Mouse (Mus musculus) T-helper 17 cell (primary cell): ENCODE measurements around the gene Gtdc1.

ENCODE experiments used
- in situ Hi-C, 2 experiments: fragments of 300-600 bp; cut with MboI, MseI; formaldehyde crosslinking; loops; 1 replicate in 1 of 2; 2 replicates in 1 of 2; pipeline ENCODE4 v1.15.1; 2025; ENCODE audit warnings: high pct_unique_total_duplicates in 2 of 2

Gene Gtdc1

DNA sequence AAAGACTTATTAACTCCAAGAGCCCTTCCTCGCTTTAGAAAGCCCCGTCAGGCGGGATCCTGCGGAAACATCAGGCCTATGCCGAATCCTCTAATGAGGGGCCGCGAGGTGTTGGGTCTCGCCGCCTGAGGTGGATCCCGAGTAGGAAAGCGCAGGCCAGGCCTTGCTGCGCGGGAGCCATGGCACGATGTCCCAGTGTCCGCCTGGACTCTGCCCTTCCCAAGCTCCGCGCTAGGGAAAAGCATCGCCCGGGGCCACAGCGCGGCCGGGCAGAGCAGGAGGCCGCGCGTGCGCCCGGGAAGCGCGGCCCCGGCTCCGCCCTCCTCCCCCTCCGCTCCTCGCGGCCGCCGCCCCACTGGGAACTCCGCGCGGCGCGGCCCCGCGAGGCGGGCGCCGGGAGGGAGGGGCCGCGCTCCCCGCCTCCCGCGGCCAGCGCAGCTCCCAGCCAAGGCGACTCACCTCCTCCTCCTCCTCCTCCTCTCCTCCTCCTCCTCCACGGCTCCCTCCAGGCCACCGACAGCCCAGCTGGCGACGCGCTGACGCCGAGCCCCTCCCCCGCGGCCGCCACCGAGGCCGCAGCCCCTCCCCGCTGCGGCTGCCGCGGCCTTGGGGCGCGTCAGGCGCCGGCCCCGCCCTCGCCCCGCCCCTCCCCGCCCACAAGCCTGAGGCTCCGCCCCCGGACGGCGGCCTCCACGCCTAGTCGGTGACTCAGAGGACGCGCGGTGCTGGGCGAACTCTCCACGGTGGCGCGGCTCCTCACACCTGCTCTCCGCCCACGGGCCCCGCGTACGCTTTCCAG lies 575 bp downstream of the Gtdc1 start:
- in situ Hi-C loops = loop anchor here in 1 of 2 experiments (5.0 to 10.0 kb wide), 2 partner anchors 45 to 188 kb away; partner anchors contain the start of gene Zeb2

DNA sequence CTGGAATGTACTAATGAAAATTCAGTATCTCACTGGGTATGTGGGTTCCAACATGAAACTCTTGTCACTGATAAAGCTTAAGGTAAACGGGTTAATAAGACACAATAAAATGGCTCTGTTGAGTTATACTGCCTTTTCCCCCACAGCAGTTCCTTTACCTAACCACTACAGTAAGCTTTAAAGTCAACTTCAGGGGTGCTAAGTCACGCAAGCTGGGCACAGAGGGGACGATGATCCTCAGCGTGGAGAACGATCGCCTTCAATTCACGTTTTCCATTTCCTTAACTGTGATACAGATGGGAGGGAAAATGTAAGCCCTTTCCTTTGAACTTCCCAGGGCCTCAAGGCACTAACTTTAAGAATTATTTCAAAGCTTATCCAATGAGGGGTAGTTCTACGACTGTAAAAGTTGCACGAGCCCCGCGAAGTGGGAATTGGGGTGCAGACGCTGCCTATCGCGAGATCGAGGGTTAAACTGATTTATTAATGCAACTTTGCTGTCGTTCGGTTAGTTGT lies 1.2 kb downstream of the Gtdc1 start:
- in situ Hi-C loops = loop anchor here in 1 of 2 experiments (5.0 to 10.0 kb wide), 2 partner anchors 44 to 189 kb away; partner anchors contain the start of gene Zeb2

DNA sequence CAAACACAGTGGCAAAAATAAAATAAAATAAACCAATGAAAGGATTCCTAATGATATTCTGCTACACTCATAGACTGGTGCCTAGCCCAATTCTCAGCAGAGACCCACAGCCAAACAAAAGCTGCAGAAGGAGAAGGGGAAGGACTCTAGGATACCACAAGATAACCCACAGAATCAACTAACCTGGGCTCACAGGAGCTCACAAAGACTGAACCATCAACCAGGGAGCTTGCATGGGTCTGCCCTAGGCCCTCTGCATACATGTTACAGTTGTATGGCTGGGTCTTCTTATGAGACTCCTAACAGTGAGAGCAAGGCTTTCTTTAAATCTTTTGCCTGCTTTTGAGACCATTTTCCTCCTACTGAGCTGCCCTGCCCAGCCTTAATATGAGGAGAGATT lies 2.8 kb downstream of the Gtdc1 start:
- in situ Hi-C loops = loop anchor here (5.0 to 10.0 kb wide), 3 partner anchors 37 to 190 kb away; partner anchors contain the start of gene Zeb2 (in 1 of the 2)

DNA sequence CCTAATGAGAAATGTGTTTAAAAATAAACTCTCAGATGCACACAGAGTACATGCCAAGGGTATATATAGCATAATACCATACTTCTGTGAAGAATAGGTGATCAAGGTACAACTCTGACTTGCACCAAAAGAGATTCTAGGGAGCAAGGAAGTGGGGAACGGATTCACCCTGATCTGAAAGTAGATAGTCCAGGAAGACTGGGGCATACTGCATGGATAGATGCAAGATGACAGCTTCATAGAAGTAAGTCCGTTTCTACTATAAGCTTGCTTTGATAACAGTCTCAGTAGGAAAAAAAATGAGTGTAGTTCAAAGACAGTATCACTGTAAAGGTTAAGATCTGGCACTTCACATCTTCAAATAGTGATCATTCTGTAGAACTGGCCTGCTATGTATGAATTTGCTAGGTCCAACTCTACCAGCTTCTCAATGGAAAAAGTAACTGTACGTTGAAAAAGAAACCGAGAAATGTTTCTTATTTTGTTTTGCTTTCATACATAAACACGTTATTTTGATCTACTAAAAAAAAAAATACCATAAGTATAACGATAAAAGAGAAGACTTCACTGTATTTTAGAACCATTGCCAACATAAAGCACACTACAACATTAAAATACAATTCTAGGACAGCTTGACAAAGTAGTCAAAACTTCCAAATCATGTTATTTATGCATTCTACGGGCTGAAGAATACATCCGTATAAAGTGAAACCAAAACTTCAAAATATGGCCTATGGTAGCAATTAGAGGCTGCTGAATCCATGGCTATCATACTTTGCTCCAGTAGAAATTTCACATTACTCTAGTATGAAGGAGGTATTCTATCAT lies 4.2 kb downstream of the Gtdc1 start:
- in situ Hi-C loops = loop anchor here (5.0 to 10.0 kb wide), 2 partner anchors 36 to 192 kb away; partner anchors contain the start of gene Zeb2 (in 1 of the 2)

DNA sequence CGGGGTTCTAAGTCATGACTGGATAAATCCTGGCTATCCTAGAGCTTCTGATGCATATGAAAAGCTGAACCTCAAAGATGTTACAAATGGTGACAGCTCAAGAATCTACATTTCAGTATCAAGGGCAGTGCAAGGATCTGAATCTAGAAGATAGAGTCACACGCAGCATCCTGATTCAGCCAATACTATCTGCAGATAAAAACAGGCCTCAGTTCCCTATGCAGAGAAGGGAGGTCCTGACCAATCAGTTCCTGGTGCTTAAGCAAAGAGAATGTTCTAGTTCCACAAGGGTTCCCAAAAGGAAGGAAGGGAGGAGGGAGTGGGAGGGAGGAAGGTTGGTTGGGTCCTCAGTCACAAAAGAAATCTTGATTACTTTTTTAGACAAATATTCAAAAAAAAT lies 5.0 kb downstream of the Gtdc1 start:
- in situ Hi-C loops = loop anchor here (5.0 to 10.0 kb wide), 2 partner anchors 35 to 192 kb away; partner anchors contain the start of gene Zeb2 (in 1 of the 2)

DNA sequence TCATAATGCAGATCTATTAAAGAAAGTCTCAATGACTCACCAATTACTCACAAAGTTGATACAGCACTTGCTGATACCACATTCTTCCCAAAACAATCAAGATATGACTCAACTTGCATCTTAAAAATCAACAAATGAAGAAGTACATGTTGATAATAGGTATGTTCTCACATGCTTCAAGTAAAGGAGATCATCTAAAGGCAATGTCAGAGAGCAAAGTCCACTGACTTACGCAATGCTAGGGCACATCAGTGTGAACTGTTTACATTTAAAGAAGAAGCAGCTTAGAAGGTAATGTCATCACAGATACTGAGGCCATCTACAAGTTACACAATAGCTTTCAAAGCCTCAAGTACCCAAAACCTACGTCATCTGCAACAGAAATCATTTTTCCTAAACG lies 7.0 kb downstream of the Gtdc1 start:
- in situ Hi-C loops = loop anchor here (5.0 to 10.0 kb wide), 2 partner anchors 33 to 194 kb away; partner anchors contain the start of gene Zeb2 (in 1 of the 2)

DNA sequence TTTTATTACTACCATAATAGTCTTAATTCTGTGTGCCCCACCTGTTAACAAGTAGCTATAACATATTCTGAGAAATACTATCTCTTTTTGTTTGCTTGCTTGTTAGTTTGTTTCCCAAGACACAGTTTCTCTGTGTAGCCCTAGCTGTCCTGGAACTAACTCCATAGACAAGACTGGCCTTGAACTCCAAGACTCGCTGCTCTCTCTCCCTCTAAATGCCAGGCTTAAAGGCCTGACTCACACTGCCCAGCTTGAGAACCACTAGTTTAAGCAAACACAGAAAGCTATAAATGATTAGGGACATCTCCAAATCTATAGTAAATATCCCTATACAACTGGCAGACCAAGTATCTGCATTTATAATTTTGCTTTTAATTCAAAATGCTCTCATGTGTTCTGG lies 8.1 kb downstream of the Gtdc1 start:
- in situ Hi-C loops = no loop called here

DNA sequence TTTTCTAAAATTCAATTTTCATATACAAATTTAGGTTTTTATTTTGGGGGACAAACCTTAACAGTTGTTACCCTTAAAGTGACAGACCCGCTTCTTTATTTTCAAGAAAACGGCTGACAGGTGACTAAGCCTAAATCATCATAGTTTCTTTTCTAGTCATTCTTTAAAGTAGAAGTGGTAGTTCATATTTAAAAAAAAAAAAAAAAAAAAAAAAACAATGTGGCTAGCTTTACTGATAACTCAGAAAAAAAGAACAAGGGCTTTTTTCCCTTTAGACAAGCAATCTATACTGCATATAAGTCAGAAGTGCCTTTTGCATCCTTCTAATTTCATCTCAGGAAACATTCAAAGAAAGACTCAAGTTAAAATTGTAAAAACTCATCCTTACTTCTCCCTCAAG lies 8.7 kb downstream of the Gtdc1 start:
- in situ Hi-C loops = no loop called here

DNA sequence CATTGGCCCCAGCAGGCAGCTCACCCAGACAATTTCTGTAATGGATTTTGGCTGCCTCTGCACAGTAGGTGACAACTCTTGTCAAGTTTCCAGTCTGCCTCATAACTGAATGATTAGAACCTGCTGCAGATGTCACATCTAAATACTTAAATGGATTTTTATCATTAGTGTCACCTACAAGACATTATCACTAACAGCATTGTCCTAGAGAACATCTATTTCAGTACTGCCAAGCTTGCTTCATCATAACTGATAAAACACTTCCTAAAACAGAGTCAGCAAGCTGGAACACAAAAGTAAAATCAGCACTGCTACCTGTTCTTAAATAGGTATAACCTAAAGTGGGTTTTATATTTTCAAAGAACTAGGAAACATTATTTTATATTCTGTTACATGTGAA lies 11.2 kb downstream of the Gtdc1 start:
- in situ Hi-C loops = no loop called here

DNA sequence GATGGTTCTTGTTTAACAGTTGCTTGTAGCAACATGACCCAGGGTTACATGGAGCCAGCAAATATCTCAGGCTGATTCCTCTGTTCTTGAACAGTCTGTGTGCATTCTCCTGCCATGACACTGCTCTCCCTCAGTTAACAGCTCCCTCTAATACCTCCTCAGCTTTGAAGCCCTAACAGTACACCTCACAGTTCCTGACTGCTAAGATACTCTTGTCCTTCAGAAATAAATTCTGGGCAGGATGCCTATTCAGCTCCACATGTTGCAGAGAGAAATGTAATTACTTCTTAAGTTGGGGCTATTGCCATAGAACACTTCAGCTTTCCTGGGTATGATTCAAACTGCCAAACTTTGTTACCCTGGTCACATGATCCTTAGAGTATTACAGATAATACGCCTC lies 29.7 kb downstream of the Gtdc1 start:
- in situ Hi-C loops = no loop called here

DNA sequence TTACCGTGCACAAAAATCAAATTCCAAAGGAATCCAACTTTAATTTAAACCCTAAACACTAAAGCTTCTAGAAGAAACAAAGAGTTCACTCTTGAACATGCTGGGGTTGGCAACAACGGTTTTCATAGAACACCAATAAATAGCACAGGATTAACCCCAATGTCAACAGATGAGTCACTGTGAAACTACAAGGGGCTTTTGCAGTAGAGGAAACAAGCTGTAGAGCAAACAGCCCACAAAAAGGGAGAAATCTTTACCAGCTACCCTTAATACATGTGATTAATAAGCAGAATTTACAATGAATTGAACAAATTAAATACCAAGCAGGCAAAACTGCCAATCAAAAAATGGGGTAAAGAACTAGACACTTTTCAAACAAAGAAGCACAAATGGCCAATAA lies 53.7 kb downstream of the Gtdc1 start:
- in situ Hi-C loops = no loop called here

DNA sequence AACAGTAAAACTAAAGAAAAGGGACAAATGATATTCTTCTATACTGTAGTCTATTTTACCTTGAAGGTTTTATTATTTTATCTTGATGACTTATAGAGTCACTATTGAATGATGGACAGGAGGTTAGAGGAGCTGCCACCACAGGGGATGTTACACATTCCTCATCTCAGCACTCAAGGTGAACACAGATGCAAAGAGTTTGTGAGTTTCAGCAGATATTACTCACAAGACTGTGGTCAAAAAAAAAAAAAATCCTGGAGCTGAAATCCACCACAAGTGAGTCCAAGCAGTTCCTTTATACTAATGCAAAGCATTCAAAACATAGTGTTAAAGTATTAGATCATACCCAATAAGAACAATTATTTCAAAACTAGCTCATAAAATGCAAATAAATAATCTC lies 62.7 kb downstream of the Gtdc1 start:
- in situ Hi-C loops = no loop called here

DNA sequence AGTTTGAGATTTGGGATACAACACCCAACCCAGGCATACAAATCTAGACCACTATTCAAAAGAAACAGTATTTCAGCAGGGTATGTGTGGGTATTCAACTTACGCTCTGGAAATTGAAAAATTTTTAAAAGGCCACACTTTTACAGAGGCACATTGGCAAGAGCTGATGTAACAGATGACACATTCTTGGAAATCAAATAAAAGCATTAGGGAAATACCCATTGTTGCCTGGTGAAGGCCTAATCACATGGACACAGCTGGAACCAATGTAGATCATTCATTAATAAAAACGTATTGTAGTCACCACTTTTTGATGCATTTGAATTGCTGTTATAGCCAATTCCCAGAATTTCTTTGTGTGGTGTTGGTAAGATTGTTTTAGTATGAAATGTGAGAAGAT lies 73.0 kb downstream of the Gtdc1 start:
- in situ Hi-C loops = no loop called here

DNA sequence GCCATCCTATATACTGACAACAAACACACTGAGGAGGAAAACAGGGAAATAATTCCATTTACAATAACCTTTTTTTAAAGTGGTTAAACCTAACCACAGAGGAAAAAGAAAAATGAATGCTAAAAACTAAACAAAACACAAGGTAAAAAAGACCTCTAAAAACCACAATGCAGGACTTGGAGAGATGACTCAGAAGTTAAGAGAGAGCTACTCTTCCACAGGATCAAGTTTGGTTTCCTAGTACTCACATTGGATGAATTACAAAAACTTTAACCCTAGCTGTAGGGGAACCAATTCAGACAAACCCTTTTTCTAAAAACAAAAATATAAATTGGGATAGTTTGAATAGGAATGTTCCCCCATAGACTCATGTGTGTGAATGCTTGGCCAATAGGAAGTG lies 77.8 kb downstream of the Gtdc1 start:
- in situ Hi-C loops = no loop called here

DNA sequence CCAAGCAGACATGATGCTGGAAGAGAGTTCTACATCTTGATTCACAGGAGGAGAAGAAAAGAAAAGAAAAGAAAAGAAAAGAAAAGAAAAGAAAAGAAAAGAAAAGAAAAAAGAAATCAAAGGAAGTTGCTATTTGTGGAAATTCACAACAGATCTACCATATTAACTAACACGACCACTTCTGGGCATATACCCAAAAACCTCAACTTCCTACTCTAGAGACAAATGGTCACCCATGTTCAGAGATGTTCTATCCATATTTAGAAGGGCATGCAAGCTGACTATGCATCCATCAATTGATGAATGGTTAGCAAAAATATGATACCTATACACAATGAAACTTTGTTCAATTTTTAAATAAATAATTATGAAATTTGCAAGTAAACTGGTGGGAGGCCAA lies 79.3 kb downstream of the Gtdc1 start:
- in situ Hi-C loops = no loop called here

DNA sequence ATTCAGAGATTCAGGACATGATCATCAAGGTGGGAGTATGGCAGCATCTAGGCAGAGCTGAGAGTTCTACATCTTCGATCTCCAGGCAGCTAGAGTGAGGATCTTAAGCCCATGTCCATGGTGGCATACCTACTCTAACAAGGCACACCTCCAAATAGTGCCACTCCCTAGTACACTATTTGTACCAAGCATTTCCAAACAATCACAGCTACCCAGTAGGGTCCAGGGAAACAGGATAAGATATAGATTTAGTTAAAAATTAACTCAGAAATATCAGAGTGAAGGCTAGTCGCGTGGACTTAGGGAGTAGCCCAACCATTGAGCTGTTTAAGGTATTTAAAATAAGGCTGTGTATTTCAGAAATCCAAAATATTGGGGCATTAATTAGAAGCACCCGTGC lies 82.0 kb downstream of the Gtdc1 start:
- in situ Hi-C loops = no loop called here

DNA sequence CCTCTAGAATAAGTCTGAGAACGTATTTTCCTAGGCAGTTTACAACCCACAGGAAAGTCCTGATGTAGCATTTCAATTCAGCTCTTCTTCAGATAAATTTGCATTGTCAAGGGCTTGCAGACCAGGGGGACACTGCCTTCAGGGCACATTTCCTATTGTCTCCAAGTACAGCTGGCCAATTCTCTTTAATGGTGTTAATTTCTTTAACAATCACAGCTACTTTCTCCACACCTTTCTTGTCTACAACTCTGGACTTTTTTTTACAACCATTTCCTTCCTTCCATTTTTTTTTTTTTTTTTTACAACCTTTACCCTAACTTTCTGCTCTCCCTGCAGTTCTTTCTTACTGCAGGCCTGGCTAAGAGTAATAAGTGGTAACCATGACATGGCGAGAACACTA lies 97.7 kb downstream of the Gtdc1 start:
- in situ Hi-C loops = loop anchor here in 1 of 2 experiments (5.0 kb wide), 1 partner anchor 92 kb away; no protein-coding TSS in a partner anchor

DNA sequence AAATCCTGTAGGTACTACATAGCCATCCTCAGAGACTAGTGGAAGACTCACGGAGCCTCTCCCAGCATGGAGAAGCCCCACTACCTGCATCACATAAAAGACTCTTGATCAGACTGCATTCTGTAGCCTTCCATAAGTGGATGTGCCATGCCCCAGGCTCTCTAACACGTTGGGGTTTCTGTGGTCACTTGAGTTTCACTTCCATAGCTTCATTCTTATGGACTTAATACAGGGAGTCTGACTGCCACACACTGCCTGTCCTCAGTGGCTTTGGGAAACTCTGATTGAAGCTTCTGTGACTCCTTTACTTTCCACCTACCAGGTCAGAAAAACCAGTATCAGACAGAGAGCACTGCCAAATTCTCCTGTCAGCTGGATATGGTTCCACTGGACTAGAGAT lies 98.1 kb downstream of the Gtdc1 start:
- in situ Hi-C loops = loop anchor here in 1 of 2 experiments (5.0 kb wide), 1 partner anchor 92 kb away; no protein-coding TSS in a partner anchor

DNA sequence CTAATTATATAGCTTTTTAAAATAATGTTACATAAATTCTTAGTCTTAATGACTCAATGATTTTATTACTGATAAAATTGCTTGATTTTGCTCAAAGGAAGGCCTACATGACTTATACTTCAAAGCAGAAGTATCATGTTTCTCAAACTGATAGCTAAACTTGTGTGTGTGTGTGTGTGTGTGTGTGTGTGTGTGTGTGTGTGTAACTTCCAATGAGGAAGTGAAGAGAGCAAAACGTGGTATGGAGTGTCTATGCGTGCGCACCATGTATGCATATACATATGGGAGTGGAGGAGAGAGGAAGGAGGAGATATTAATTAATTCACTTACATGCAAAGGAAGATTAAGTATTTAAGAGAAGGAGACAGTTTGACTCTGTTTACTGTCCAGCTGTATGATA lies 100.8 kb downstream of the Gtdc1 start:
- in situ Hi-C loops = loop anchor here in 1 of 2 experiments (5.0 kb wide), 1 partner anchor 89 kb away; no protein-coding TSS in a partner anchor

DNA sequence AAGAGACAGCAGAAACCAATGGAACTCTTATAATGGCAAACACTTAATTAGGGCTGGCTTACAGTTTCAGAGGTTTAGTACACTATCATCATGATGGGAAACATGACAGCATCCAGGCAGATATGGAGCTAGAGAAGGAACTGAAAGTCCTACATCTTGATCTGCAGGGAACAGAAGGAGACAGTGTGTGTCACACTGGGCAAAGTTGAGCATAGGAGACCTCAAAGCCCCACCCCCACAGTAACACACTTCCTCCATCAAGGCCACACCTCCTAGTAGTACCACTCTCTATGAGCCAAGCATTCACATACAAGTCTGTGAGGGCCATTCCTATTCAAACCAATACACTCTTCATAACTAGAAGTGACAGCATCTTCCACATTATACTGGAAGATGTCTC lies 109.7 kb downstream of the Gtdc1 start:
- in situ Hi-C loops = loop anchor here in 1 of 2 experiments (5.0 to 10.0 kb wide), 2 partner anchors 70 to 1083 kb away; no protein-coding TSS in a partner anchor

DNA sequence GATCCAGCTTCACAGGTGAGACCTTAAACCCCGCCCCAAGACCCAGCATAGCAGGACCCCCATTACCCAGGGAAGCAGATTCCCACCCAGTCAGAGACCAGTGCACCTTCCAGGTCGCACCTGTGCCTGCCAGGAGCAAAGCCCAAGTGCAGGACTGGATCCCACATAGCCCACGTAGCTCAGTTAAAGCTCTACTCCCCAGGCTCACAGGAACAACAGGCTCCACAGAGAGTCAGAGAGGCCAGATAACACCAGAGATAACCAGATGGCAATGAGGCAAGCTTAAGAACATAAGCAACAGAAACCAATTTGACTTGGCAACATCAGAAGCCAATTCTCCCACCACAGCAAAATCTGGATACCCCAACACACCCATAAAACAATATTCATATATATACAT lies 113.7 kb downstream of the Gtdc1 start:
- in situ Hi-C loops = loop anchor here in 1 of 2 experiments (10.0 kb wide), 1 partner anchor 1079 kb away; no protein-coding TSS in a partner anchor

DNA sequence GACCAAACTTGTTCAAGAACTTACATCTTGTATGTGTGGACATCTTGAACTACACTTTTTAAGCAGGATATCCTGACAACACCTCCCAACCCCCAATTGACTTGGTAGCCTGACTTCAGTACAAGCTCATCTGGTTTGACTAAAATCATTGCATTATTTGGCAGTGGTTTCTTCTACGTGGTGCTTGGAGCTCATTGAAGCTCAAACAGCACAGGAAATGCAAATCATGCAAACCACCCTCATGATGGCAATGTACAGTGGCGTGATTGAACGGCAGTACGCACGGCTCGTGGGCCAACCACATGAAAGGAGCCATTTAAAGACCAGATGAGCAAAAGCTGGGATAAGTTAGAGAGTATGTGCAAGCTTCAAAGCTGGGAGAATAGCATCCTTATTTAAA lies 123.0 kb downstream of the Gtdc1 start:
- in situ Hi-C loops = no loop called here
